Mouse (Mus musculus) gastrocnemius, adult 18-20 months (tissue): ENCODE results near the gene C2cd3. TPM values are rescaled to one million over a fixed set of nuclear protein-coding genes. Genes with fewer than 3 reads are reported as not detected.

Experiments used
- DNase-seq: peaks from one replicate; pipeline ENCODE4 v3.0.0; 2021; ENCODE audit warnings: low spot score
- long read RNA-seq, 2 experiments: library from polyadenylated mRNA; stranded (forward); transcript quantifications; one replicate each; pipeline ENCODE4 v2.0.0; 2021
- total RNA-seq, 2 experiments: library from RNA; stranded (reverse); gene quantifications; 2 replicates each; pipeline ENCODE4 v1.2.3; 2021

C2cd3 gene
- total RNA-seq, result 1 to 10 TPM; 5.5 to 6.1 TPM
- long read RNA-seq, experiment 1, partial matches to known transcripts, result 0 of 1 reads
- long read RNA-seq, experiment 1, other reads (novel, unspliced or antisense), result 1 of 1 reads
- long read RNA-seq, experiment 2, full-length matches to known transcripts, result 3 of 5 reads
- long read RNA-seq, experiment 2, partial matches to known transcripts, result 2 of 5 reads
- long read RNA-seq, experiment 2, other reads (novel, unspliced or antisense), result 0 of 5 reads

- DNase-seq, result peak; percentile 100
Measured at GRCm38 (mm10) chr7:100371495-100372451, at the start of gene C2cd3, which contains the start of gene Ppme1. TSS of gene C2cd3 (plus strand) at chr7:100372233. TSS of gene Ppme1 (minus strand) at chr7:100372307.

- DNase-seq, result no peak
Measured at GRCm38 (mm10) chr7:100323721-100324120, 48.3 kb upstream of the C2cd3 start.

GRCm38 (mm10) chr7:100325482-100325881 lies 46.6 kb upstream of the C2cd3 start:
- DNase-seq, result peak; percentile 29

- DNase-seq, result no peak
Measured at GRCm38 (mm10) chr7:100327514-100327913, 44.5 kb upstream of the C2cd3 start.

GRCm38 (mm10) chr7:100328636-100329035 lies 43.4 kb upstream of the C2cd3 start:
- DNase-seq, result no peak

GRCm38 (mm10) chr7:100331269-100331668 lies 40.8 kb upstream of the C2cd3 start:
- no peak for DNase-seq

GRCm38 (mm10) chr7:100335921-100336320 lies 36.1 kb upstream of the C2cd3 start:
- DNase-seq, result no peak

- peak; percentile 52 for DNase-seq
Measured at GRCm38 (mm10) chr7:100354984-100355383, 17.0 kb upstream of the C2cd3 start.

- no peak for DNase-seq
Measured at GRCm38 (mm10) chr7:100356324-100356723, 15.7 kb upstream of the C2cd3 start.

- no peak for DNase-seq
Measured at GRCm38 (mm10) chr7:100356768-100357167, 15.3 kb upstream of the C2cd3 start.

GRCm38 (mm10) chr7:100357856-100358255 lies 14.2 kb upstream of the C2cd3 start:
- no peak for DNase-seq

- DNase-seq, result no peak
Measured at GRCm38 (mm10) chr7:100363162-100363561, 8.9 kb upstream of the C2cd3 start.

- no peak for DNase-seq
Measured at GRCm38 (mm10) chr7:100364888-100365287, 7.1 kb upstream of the C2cd3 start.

GRCm38 (mm10) chr7:100372452-100372980 lies 483 bp downstream of the C2cd3 start:
- no peak for DNase-seq

GRCm38 (mm10) chr7:100378257-100378656 lies 6.2 kb downstream of the C2cd3 start:
- DNase-seq, result no peak

- DNase-seq, result no peak
Measured at GRCm38 (mm10) chr7:100381161-100381560, 9.1 kb downstream of the C2cd3 start.

- DNase-seq, result no peak
Measured at GRCm38 (mm10) chr7:100383207-100383606, 11.2 kb downstream of the C2cd3 start.

- no peak for DNase-seq
Measured at GRCm38 (mm10) chr7:100388174-100388573, 16.1 kb downstream of the C2cd3 start.

- no peak for DNase-seq
Measured at GRCm38 (mm10) chr7:100390166-100390565, 18.1 kb downstream of the C2cd3 start.

GRCm38 (mm10) chr7:100392265-100392664 lies 20.2 kb downstream of the C2cd3 start:
- no peak for DNase-seq

- DNase-seq, result peak; percentile 17
Measured at GRCm38 (mm10) chr7:100399231-100399913, 27.3 kb downstream of the C2cd3 start.
